Mouse (Mus musculus) hindbrain, embryonic 14.5 days (tissue): ENCODE results near the gene Rad51b. TPM values are rescaled to one million over a fixed set of nuclear protein-coding genes. Genes with fewer than 3 reads are reported as not detected.
A peak's percentile ranks its signal among the peaks of the same experiment; 100 is the strongest.

Experiments used
- ATAC-seq: fragments of 200-750 bp; cut with Nextera tagmentation; 2 replicates; pipeline ENCODE4 v1.8.0; 2017; ENCODE audit warnings: moderate number of reproducible peaks, mild to moderate bottlenecking, moderate TSS enrichment, moderate library complexity; ENCODE audit not compliant: low FRiP score
- DNase-seq: peaks from one replicate; pipeline ENCODE4 v3.0.0-alpha.2; 2015; ENCODE audit warnings: low spot score
- H3K27ac ChIP-seq: fragments of 300-500 bp; sonication (generic); 2 replicates; pipeline ENCODE4 v1.5.1; 2014; ENCODE audit warnings: mild to moderate bottlenecking, moderate library complexity
- H3K27me3 ChIP-seq: fragments of 300-500 bp; sonication (generic); 2 replicates; pipeline ENCODE4 v1.6.1; 2014; ENCODE audit warnings: mild to moderate bottlenecking, low read length, mixed read lengths; ENCODE audit not compliant: control insufficient read depth, insufficient read depth
- H3K36me3 ChIP-seq: fragments of 300-500 bp; sonication (generic); replicated peaks from 2 replicates; pipeline ENCODE4 v1.6.1; 2014; ENCODE audit not compliant: control insufficient read depth, insufficient read depth
- H3K4me1 ChIP-seq: fragments of 300-500 bp; sonication (generic); replicated peaks from 2 replicates; pipeline ENCODE4 v1.6.1; 2014; ENCODE audit warnings: antibody characterized with exemption, low read length, mixed read lengths; ENCODE audit not compliant: control insufficient read depth, insufficient read depth
- H3K4me2 ChIP-seq: fragments of 300-500 bp; sonication (generic); replicated peaks from 2 replicates; pipeline ENCODE4 v1.6.1; 2014; ENCODE audit warnings: mild to moderate bottlenecking, moderate library complexity
- H3K4me3 ChIP-seq: fragments of 300-500 bp; sonication (generic); replicated peaks from 2 replicates; pipeline ENCODE4 v1.5.1; 2014; ENCODE audit warnings: mild to moderate bottlenecking, low read length
- H3K9ac ChIP-seq: fragments of 300-500 bp; sonication (generic); 2 replicates; pipeline ENCODE4 v1.6.1; 2014
- H3K9me3 ChIP-seq: fragments of 300-500 bp; sonication (generic); 2 replicates; pipeline ENCODE4 v1.6.1; 2016; ENCODE audit warnings: low read length; ENCODE audit not compliant: control insufficient read depth
- WGBS: fragments of 180-500 bp; shearing (Covaris S2); extraction: QIAGEN DNeasy Blood & Tissue Kit; methylation state at CpG from one replicate; pipeline ENCODE4 v1.1.7; 2014; 5-methylcytosine and 5-hydroxymethylcytosine counted together
- polyA plus RNA-seq: library from polyadenylated mRNA; unstranded; fragments of >200 nt; fragmentation: Nextera tagmentation; extraction: Ambion mirVana; gene quantifications from 2 replicates; pipeline ENCODE4 v1.2.1, GENCODE M21; 2014

Rad51b gene
- 1.2 and 1.5 TPM in 2 replicates for polyA plus RNA-seq

- Histone ChIP-seq H3K4me1 (peaks cover 13% of the 10 kb centered on the region), H3K9ac (peak within 1 kb of the TSS; percentile 68), H3K27ac (peak within 1 kb of the TSS; percentile 69), H3K36me3 (peaks cover 5% of the 10 kb centered on the region; the same call in 1 of the 2 replicates), H3K4me2 (peak within 1 kb of the TSS; percentile 88), H3K27me3 (no peaks in the 10 kb centered on the region), H3K9me3 (no peaks in the 10 kb centered on the region), H3K4me3 (peak within 1 kb of the TSS; percentile 56)
- ATAC-seq (peak; percentile 85), DNase-seq (peak; percentile 90)
- under 1% methylated on average over 21 of the region's 21 CpGs for WGBS
Observed at GRCm38 (mm10) chr12:79297121-79297576, at the start of gene Rad51b. Gene Rad51b (plus strand): TSS chr12:79297282.

GRCm38 (mm10) chr12:79248110-79248509 is 49.0 kb upstream of the Rad51b start:
- Histone ChIP-seq H3K9me3 (no peaks in the 10 kb centered on the region), H3K27me3 (no peaks in the 10 kb centered on the region), H3K36me3 (peaks cover 96% of the 10 kb centered on the region), H3K4me3 (no peak overlapping the region), H3K4me1 (no peaks in the 10 kb centered on the region), H3K9ac (no peak overlapping the region), H3K27ac (no peak overlapping the region), H3K4me2 (no peak overlapping the region)
- ATAC-seq, result no peak
- no peak for DNase-seq
- 82% methylated on average over 3 of the region's 3 CpGs for WGBS

- no peak overlapping the region for H3K4me2 ChIP-seq
- ATAC-seq (no peak), DNase-seq (no peak)
- H3K9me3 ChIP-seq, result no peaks in the 10 kb centered on the region
- no peak overlapping the region for H3K9ac ChIP-seq
- peaks cover 93% of the 10 kb centered on the region for H3K36me3 ChIP-seq
- H3K4me3 ChIP-seq, result no peak overlapping the region
- H3K27ac ChIP-seq, result no peak overlapping the region
- no peaks in the 10 kb centered on the region for H3K4me1 ChIP-seq
- no peaks in the 10 kb centered on the region for H3K27me3 ChIP-seq
- 90% methylated on average over 9 of the region's 9 CpGs for WGBS
Observed at GRCm38 (mm10) chr12:79253294-79254053, 43.6 kb upstream of the Rad51b start.

GRCm38 (mm10) chr12:79254975-79255374 is 42.1 kb upstream of the Rad51b start:
- Histone ChIP-seq H3K36me3 (peaks cover 83% of the 10 kb centered on the region), H3K4me3 (no peak overlapping the region), H3K9me3 (no peaks in the 10 kb centered on the region), H3K27me3 (no peaks in the 10 kb centered on the region), H3K4me1 (no peaks in the 10 kb centered on the region), H3K9ac (no peak overlapping the region), H3K4me2 (no peak overlapping the region), H3K27ac (no peak overlapping the region)
- ATAC-seq, result no peak
- WGBS, result 95% methylated on average over 10 of the region's 10 CpGs
- DNase-seq, result no peak

- DNase-seq (no peak), ATAC-seq (no peak)
- Histone ChIP-seq H3K4me1 (no peaks in the 10 kb centered on the region), H3K27ac (no peak overlapping the region), H3K9me3 (no peaks in the 10 kb centered on the region), H3K9ac (no peak overlapping the region), H3K27me3 (no peaks in the 10 kb centered on the region), H3K4me2 (no peak overlapping the region), H3K36me3 (peaks cover 82% of the 10 kb centered on the region), H3K4me3 (no peak overlapping the region)
- WGBS, result 83% methylated on average over 2 of the region's 2 CpGs
Observed at GRCm38 (mm10) chr12:79260154-79260553, 36.9 kb upstream of the Rad51b start.

GRCm38 (mm10) chr12:79261035-79261434 is 36.0 kb upstream of the Rad51b start:
- WGBS, result 48% methylated on average over 5 of the region's 5 CpGs
- peak; percentile 49 for DNase-seq
- Histone ChIP-seq H3K27me3 (no peaks in the 10 kb centered on the region), H3K9me3 (no peaks in the 10 kb centered on the region), H3K9ac (no peak overlapping the region), H3K4me1 (no peaks in the 10 kb centered on the region), H3K27ac (no peak overlapping the region), H3K36me3 (peaks cover 85% of the 10 kb centered on the region), H3K4me3 (no peak overlapping the region), H3K4me2 (no peak overlapping the region)
- ATAC-seq, result no peak

GRCm38 (mm10) chr12:79272604-79273003 is 24.5 kb upstream of the Rad51b start:
- no peak for DNase-seq
- Histone ChIP-seq H3K4me1 (no peaks in the 10 kb centered on the region), H3K4me2 (no peak overlapping the region), H3K27ac (no peak overlapping the region), H3K9ac (no peak overlapping the region), H3K27me3 (no peaks in the 10 kb centered on the region), H3K9me3 (no peaks in the 10 kb centered on the region), H3K36me3 (peaks cover 98% of the 10 kb centered on the region), H3K4me3 (no peak overlapping the region)
- ATAC-seq, result no peak
- WGBS, result 91% methylated on average over 4 of the region's 4 CpGs

- H3K4me1 ChIP-seq, result no peaks in the 10 kb centered on the region
Observed at GRCm38 (mm10) chr12:79279513-79280115, 17.5 kb upstream of the Rad51b start.

GRCm38 (mm10) chr12:79282595-79282994 is 14.5 kb upstream of the Rad51b start:
- Histone ChIP-seq H3K4me3 (no peak overlapping the region), H3K4me2 (no peak overlapping the region), H3K9me3 (no peaks in the 10 kb centered on the region), H3K27me3 (no peaks in the 10 kb centered on the region), H3K9ac (no peak overlapping the region), H3K36me3 (peaks cover 98% of the 10 kb centered on the region), H3K4me1 (no peaks in the 10 kb centered on the region), H3K27ac (no peak overlapping the region)
- 93% methylated on average over 8 of the region's 8 CpGs for WGBS
- ATAC-seq (no peak), DNase-seq (no peak)

More at GRCm38 (mm10) chr12:79279513-79280115, 17.5 kb upstream of the Rad51b start:
- H3K4me2 ChIP-seq, result no peak overlapping the region
- H3K36me3 ChIP-seq, result peaks cover 96% of the 10 kb centered on the region
- H3K27me3 ChIP-seq, result no peaks in the 10 kb centered on the region
- no peak overlapping the region for H3K27ac ChIP-seq
- no peak for DNase-seq
- ATAC-seq, result no peak
- 96% methylated on average over 13 of the region's 13 CpGs for WGBS
- H3K4me3 ChIP-seq, result no peak overlapping the region
- no peak overlapping the region for H3K9ac ChIP-seq
- no peaks in the 10 kb centered on the region for H3K9me3 ChIP-seq
